Mouse (Mus musculus): ENCODE measurements around the gene Smagp. TPM values are rescaled to one million over a fixed set of nuclear protein-coding genes. Genes with fewer than 3 reads are reported as not detected.

Gene Smagp
- polyA plus RNA-seq, 1 experiment from 2014 or later: 3.9 TPM

DNA sequence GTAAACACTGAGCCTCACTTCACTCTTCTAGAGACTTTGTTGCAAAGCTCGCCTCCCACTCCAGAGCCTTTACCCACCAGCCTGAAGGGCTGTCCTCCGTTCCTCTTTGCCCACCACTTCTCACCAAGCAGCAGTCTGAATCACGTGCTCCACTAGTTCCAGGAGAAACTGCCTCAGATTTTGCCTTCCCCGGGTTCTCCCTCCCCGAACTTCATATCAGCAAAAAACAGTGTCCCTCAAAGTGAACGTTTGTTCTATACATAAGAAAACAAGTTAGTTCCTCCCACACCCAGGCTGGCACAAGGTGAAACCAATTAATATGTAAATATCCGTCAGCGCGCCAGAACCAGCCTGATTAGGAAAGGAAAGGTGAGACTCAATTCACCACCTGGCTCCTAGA, 1.5 kb downstream of the Smagp start:
- Histone ChIP-seq H3K4me2 (no peak overlapping the region), H3K9me3 (ENCODE audit: control insufficient read depth, low read length) (no peaks in the 10 kb centered on the region), H3K36me3 (ENCODE audit: control insufficient read depth, insufficient read depth, low read length) (no peaks in the 10 kb centered on the region), H3K27ac (ENCODE audit: low read depth, low read length) (no peak overlapping the region), H3K4me3 (ENCODE audit: low read depth, low read length) (no peak overlapping the region), H3K27me3 (ENCODE audit: control insufficient read depth, insufficient read depth, low read length) (peaks cover 48% of the 10 kb centered on the region), H3K4me1 (ENCODE audit: control insufficient read depth, insufficient read depth, low read length) (peaks cover 8% of the 10 kb centered on the region), H3K9ac (ENCODE audit: low read length) (no peak overlapping the region)
- 8% methylated on average over 9 of the region's 9 CpGs for WGBS
- no peak for ATAC-seq (ENCODE audit: low FRiP score)
- DNase-seq (ENCODE audit: low spot score, missing footprints): no peak

GRCm38 (mm10) chr15:100633341-100633740, 3.4 kb downstream of the Smagp start:
- DNase-seq (ENCODE audit: low spot score, missing footprints) (no peak), ATAC-seq (ENCODE audit: low FRiP score) (no peak)
- peaks cover 42% of the 10 kb centered on the region for H3K27me3 ChIP-seq (ENCODE audit: control insufficient read depth, insufficient read depth, low read length)
- no peak overlapping the region for H3K4me3 ChIP-seq (ENCODE audit: low read depth, low read length)
- 85% methylated on average over 10 of the region's 10 CpGs for WGBS
- no peak overlapping the region for H3K9ac ChIP-seq (ENCODE audit: low read length)
- H3K4me2 ChIP-seq: no peak overlapping the region
- no peaks in the 10 kb centered on the region for H3K9me3 ChIP-seq (ENCODE audit: control insufficient read depth, low read length)
- no peak overlapping the region for H3K27ac ChIP-seq (ENCODE audit: low read depth, low read length)
- H3K36me3 ChIP-seq (ENCODE audit: control insufficient read depth, insufficient read depth, low read length): no peaks in the 10 kb centered on the region
- peaks cover 8% of the 10 kb centered on the region for H3K4me1 ChIP-seq (ENCODE audit: control insufficient read depth, insufficient read depth, low read length)

DNA sequence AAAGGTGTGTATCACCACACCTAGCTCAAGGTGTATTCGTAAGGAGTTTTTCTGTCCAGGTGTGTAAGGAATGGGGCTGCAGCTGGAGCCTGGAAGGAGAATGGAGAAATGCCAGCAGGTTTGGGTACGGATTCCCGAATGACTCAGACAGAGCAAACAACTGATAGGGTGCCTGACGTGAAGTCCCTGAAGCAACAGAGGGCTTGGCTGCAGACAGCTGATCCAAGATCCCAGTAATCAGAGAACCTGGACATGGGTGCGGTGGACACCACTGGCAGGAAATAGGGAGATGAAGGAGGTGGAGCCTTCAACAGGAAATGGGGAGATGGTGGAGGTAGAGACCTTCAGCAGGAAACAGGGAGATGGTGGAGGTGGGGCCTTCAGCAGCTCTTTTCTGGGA, 4.4 kb downstream of the Smagp start:
- H3K9ac ChIP-seq (ENCODE audit: low read length): no peak overlapping the region
- DNase-seq (ENCODE audit: low spot score, missing footprints): no peak
- H3K9me3 ChIP-seq (ENCODE audit: control insufficient read depth, low read length): no peaks in the 10 kb centered on the region
- H3K4me3 ChIP-seq (ENCODE audit: low read depth, low read length): no peak overlapping the region
- no peaks in the 10 kb centered on the region for H3K36me3 ChIP-seq (ENCODE audit: control insufficient read depth, insufficient read depth, low read length)
- no peak overlapping the region for H3K27ac ChIP-seq (ENCODE audit: low read depth, low read length)
- ATAC-seq (ENCODE audit: low FRiP score): no peak
- peaks cover 32% of the 10 kb centered on the region for H3K27me3 ChIP-seq (ENCODE audit: control insufficient read depth, insufficient read depth, low read length)
- H3K4me1 ChIP-seq (ENCODE audit: control insufficient read depth, insufficient read depth, low read length): peaks cover 8% of the 10 kb centered on the region
- no peak overlapping the region for H3K4me2 ChIP-seq
- WGBS: 94% methylated on average over 5 of the region's 5 CpGs

DNA sequence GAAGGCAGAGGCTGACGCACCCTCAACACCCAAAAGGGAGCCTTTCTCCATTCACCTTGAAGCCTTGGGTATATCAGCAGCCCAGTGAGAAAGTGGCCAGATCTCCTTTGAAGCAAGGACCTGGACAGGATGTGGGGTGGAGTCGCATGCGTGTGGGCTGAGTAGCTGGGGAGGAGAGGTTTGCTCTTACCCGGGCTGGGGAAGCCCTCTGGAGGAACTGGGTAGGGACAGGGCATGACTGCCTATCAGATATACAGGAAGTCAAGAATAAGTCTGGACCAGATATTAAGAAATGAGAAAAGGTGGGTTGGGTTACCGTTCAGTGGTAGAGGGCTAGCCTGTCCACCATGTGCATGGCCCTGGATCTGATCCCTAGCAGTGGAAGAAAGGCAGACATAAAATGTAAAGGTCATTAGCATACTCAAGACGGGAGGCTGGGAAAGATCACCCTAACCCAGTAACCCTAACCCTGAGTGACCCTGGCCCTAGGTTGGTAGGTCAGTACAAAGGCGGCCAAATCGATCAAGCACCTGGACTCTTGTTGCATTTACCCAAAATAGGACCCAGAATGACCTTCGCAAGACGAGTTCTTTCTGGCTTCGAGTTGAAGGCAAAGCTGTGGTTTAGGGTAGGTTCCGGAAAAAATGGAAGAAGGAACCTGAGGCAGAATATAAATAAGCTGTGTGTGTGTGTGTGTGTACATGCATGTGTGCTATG, 5.1 kb downstream of the Smagp start:
- H3K4me1 ChIP-seq (ENCODE audit: control insufficient read depth, insufficient read depth, low read length): peaks cover 5% of the 10 kb centered on the region
- no peak overlapping the region for H3K9ac ChIP-seq (ENCODE audit: low read length)
- WGBS: 89% methylated on average over 12 of the region's 12 CpGs
- peaks cover 25% of the 10 kb centered on the region for H3K27me3 ChIP-seq (ENCODE audit: control insufficient read depth, insufficient read depth, low read length)
- ATAC-seq (ENCODE audit: low FRiP score): no peak
- no peaks in the 10 kb centered on the region for H3K9me3 ChIP-seq (ENCODE audit: control insufficient read depth, low read length)
- H3K36me3 ChIP-seq (ENCODE audit: control insufficient read depth, insufficient read depth, low read length): no peaks in the 10 kb centered on the region
- H3K4me2 ChIP-seq: no peak overlapping the region
- no peak overlapping the region for H3K4me3 ChIP-seq (ENCODE audit: low read depth, low read length)
- no peak for DNase-seq (ENCODE audit: low spot score, missing footprints)
- H3K27ac ChIP-seq (ENCODE audit: low read depth, low read length): no peak overlapping the region

- Histone ChIP-seq H3K27ac (ENCODE audit: low read depth, low read length) (no peak overlapping the region), H3K36me3 (ENCODE audit: control insufficient read depth, insufficient read depth, low read length) (no peaks in the 10 kb centered on the region), H3K27me3 (ENCODE audit: control insufficient read depth, insufficient read depth, low read length) (peaks cover 10% of the 10 kb centered on the region), H3K9me3 (ENCODE audit: control insufficient read depth, low read length) (no peaks in the 10 kb centered on the region), H3K9ac (ENCODE audit: low read length) (no peak overlapping the region), H3K4me1 (ENCODE audit: control insufficient read depth, insufficient read depth, low read length) (no peaks in the 10 kb centered on the region), H3K4me2 (no peak overlapping the region), H3K4me3 (ENCODE audit: low read depth, low read length) (no peak overlapping the region)
- WGBS: 61% methylated on average over 3 of the region's 3 CpGs
- DNase-seq (ENCODE audit: low spot score, missing footprints) (no peak), ATAC-seq (ENCODE audit: low FRiP score) (no peak)
These were observed 6.6 kb downstream of the Smagp start for GRCm38 (mm10) chr15:100630126-100630525.

DNA sequence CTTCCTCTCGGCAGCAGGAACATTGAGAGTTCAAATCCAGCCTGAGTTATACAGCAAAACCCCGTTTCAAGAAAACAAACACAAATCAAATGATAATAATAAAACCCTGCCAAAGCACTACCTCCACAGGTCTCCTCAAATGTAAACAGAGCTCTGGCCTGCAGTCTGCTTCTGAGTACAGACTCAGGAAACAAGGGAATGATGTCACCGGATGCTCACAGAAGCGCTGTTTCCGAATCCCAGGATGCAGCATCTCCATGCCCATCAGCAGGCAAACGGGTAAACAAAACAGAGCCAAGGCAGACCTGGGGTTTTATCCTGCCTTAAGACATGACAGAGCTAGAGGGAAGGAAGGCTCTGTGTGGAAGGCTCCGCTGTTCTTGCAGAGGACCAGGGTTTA, 7.9 kb downstream of the Smagp start:
- Histone ChIP-seq H3K27ac (ENCODE audit: low read depth, low read length) (no peak overlapping the region), H3K4me3 (ENCODE audit: low read depth, low read length) (no peak overlapping the region), H3K9ac (ENCODE audit: low read length) (no peak overlapping the region), H3K27me3 (ENCODE audit: control insufficient read depth, insufficient read depth, low read length) (no peaks in the 10 kb centered on the region), H3K4me2 (no peak overlapping the region), H3K36me3 (ENCODE audit: control insufficient read depth, insufficient read depth, low read length) (no peaks in the 10 kb centered on the region), H3K9me3 (ENCODE audit: control insufficient read depth, low read length) (no peaks in the 10 kb centered on the region), H3K4me1 (ENCODE audit: control insufficient read depth, insufficient read depth, low read length) (no peaks in the 10 kb centered on the region)
- ATAC-seq (ENCODE audit: low FRiP score) (no peak), DNase-seq (ENCODE audit: low spot score, missing footprints) (no peak)
- 47% methylated on average over 7 of the region's 7 CpGs for WGBS

DNA sequence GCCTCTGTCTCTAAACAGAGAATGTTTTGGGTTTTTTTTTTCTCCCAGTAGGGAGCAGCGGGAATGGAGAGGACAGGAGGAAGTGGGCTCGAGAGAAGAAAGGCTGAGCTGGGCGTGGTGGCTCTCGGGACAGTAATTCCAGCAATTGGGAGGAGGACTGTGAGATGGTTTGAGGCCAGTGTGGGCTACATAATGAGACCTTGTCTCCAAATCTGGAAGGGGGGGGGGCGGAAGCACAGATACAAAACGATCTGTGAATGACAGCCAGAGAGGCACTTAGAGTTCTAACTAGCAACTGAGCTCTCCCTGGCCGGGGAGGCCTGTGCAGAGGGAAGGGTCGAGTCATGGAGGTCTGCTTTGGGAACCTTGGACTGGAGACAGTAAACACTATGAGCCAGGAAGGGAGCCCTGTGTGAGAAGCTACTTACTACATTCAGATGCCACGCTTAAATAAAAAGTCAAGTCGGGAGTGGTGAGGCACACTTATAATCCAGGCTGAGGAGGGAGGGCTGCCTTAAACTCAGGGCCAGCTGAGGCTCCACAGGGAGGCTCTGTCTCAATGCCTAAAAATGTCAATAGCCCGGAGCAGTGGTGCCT, 8.9 kb downstream of the Smagp start:
- DNase-seq (ENCODE audit: low spot score, missing footprints) (no peak), ATAC-seq (ENCODE audit: low FRiP score) (no peak; the same call in 1 of the 2 replicates)
- no peak overlapping the region for H3K9ac ChIP-seq (ENCODE audit: low read length)
- H3K4me1 ChIP-seq (ENCODE audit: control insufficient read depth, insufficient read depth, low read length): no peaks in the 10 kb centered on the region
- H3K27ac ChIP-seq (ENCODE audit: low read depth, low read length): no peak overlapping the region
- H3K4me2 ChIP-seq: no peak overlapping the region
- no peaks in the 10 kb centered on the region for H3K9me3 ChIP-seq (ENCODE audit: control insufficient read depth, low read length)
- H3K4me3 ChIP-seq (ENCODE audit: low read depth, low read length): no peak overlapping the region
- no peaks in the 10 kb centered on the region for H3K36me3 ChIP-seq (ENCODE audit: control insufficient read depth, insufficient read depth, low read length)
- 3% methylated on average over 11 of the region's 11 CpGs for WGBS
- no peaks in the 10 kb centered on the region for H3K27me3 ChIP-seq (ENCODE audit: control insufficient read depth, insufficient read depth, low read length)

DNA sequence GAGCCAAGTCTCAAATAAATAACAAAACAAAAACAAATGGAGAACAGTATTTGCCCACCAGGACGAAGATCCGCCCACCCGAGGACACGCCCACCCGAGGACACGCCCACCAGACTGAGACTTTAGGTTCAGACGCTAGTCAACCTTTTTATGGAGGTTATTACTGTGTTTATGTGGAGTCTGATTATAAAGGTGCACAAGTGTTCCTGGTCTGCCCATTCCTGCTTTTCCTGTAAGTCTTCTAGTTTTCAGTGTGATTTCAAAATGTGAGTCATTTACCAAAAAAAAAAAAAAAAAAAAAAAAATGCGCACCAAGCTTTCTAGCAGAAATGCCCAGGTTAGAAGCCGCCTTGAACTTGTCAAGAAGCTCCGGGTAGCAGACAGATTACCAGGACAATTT, 9.5 kb downstream of the Smagp start:
- Histone ChIP-seq H3K9ac (ENCODE audit: low read length) (no peak overlapping the region), H3K4me1 (ENCODE audit: control insufficient read depth, insufficient read depth, low read length) (no peaks in the 10 kb centered on the region), H3K9me3 (ENCODE audit: control insufficient read depth, low read length) (no peaks in the 10 kb centered on the region), H3K4me3 (ENCODE audit: low read depth, low read length) (no peak overlapping the region), H3K36me3 (ENCODE audit: control insufficient read depth, insufficient read depth, low read length) (no peaks in the 10 kb centered on the region), H3K27ac (ENCODE audit: low read depth, low read length) (no peak overlapping the region), H3K4me2 (no peak overlapping the region), H3K27me3 (ENCODE audit: control insufficient read depth, insufficient read depth, low read length) (no peaks in the 10 kb centered on the region)
- no peak for DNase-seq (ENCODE audit: low spot score, missing footprints)
- 18% methylated on average over 10 of the region's 10 CpGs for WGBS
- ATAC-seq (ENCODE audit: low FRiP score): no peak

- Histone ChIP-seq H3K4me2 (no peak overlapping the region), H3K27ac (ENCODE audit: low read depth, low read length) (no peak overlapping the region), H3K27me3 (ENCODE audit: control insufficient read depth, insufficient read depth, low read length) (no peaks in the 10 kb centered on the region), H3K9ac (ENCODE audit: low read length) (no peak overlapping the region), H3K4me1 (ENCODE audit: control insufficient read depth, insufficient read depth, low read length) (no peaks in the 10 kb centered on the region), H3K4me3 (ENCODE audit: low read depth, low read length) (no peak overlapping the region), H3K36me3 (ENCODE audit: control insufficient read depth, insufficient read depth, low read length) (peaks cover 3% of the 10 kb centered on the region; the same call in 1 of the 2 replicates), H3K9me3 (ENCODE audit: control insufficient read depth, low read length) (no peaks in the 10 kb centered on the region)
- WGBS: 87% methylated on average over 3 of the region's 3 CpGs
- DNase-seq (ENCODE audit: low spot score, missing footprints) (no peak), ATAC-seq (ENCODE audit: low FRiP score) (no peak)
These were observed 12.3 kb downstream of the Smagp start for GRCm38 (mm10) chr15:100624435-100624834.

Data from midbrain, embryonic 11.5 days (tissue).